Mouse (Mus musculus): ENCODE data around the gene Stra6.

DNA sequence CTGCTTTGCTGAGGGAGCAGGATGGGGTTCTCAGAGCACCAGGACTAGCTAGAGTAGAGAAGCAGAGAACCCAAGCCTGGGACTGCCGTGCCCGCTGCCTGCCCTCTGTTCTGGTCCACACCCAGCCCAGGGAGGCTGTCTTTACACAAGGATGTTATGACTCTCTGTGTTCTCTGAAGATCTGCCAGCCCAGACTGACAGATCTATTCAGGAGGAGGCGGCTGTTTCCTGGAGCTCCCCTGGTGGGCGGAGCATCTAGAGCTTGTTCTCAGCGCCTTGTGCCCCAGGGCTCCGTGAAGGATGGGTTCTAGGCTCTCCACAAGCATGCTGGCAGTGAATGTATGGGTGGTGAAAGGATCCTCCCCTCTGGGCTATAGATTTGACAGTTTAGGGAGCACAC is 76.4 kb downstream of the Stra6 start:
- no peak for TF ChIP-seq POLR2A (IDR thresholded peaks at IDR 0.05; ENCODE audit: extremely low read depth, insufficient read depth, low read length)
- no peak for TF ChIP-seq CTCF (IDR thresholded peaks at IDR 0.05; ENCODE audit: low read depth, low read length)

All from liver, adult 2 months (tissue).